Mouse (Mus musculus) CD4-positive, CD25-positive, alpha-beta regulatory T cell, adult 4 months (primary cell): Measurements from ENCODE around the gene Dkkl1. TPM values are rescaled to one million over a fixed set of nuclear protein-coding genes. Genes with fewer than 3 reads are reported as not detected.
A peak's percentile ranks its signal among the peaks of the same experiment; 100 is the strongest.
"Not testable (repeated sequence)": the region's sequence is repeated elsewhere in the genome, so short reads cannot be mapped to it uniquely, and the experiment has no call there.

Experiments used
- ATAC-seq: one replicate; pipeline ENCODE4 v1.8.0; 2017
- polyA plus RNA-seq, 2 experiments: library from polyadenylated mRNA; unstranded; fragments of 100-300 nt; shearing (Covaris generic); gene quantifications; one replicate each; pipeline ENCODE4 v1.2.1; 2017

Gene Dkkl1
- 10 to 100 TPM; 16.1 to 22.9 TPM for polyA plus RNA-seq

DNA sequence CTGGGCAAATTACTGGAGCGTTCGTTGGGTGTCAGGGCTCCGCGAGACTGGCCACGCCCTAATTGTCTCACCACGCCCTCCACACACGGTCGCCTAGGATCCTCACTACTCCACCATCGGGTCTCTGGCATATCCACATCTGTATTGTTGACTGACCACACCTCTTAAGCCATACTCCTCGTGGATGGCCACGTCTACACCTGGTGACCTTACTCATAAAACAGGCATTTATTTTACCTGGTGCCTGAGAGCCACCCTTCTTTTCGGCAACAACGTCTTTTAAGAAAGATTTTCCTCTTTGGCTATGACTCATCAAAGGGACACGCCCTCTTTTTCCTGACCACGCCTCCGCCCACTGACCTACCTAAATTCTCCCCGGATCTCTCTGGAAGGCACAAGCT lies at the start of gene Dkkl1:
Gene Dkkl1 (minus strand): TSS at position 297 of the 401 bp plus-strand sequence.
- peak; percentile 57 for ATAC-seq

GRCm38 (mm10) chr7:45259281-45259680 lies 47.3 kb upstream of the Dkkl1 start:
- ATAC-seq, result no peak

- no peak for ATAC-seq
These were observed 45.3 kb upstream of the Dkkl1 start for GRCm38 (mm10) chr7:45257063-45257840.

DNA sequence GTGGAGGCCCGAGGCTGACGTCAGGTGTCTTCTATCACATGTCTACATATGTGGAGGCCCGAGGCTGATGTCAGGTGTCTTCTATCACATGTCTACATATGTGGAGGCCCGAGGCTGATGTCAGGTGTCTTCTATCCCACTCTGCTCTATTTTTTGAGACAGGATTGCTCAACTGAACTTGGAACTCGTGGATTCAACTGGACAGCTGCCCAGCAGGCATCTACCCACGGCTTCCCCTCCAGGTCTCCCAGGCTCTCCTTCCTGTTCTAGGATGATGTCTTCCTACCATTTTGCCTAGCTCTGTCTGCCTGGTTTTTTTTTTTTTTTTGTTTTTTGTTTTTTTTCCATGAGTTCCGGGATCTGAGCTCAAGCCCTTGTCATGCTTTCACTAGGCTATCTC lies 43.9 kb upstream of the Dkkl1 start:
- ATAC-seq, result not testable (repeated sequence)

DNA sequence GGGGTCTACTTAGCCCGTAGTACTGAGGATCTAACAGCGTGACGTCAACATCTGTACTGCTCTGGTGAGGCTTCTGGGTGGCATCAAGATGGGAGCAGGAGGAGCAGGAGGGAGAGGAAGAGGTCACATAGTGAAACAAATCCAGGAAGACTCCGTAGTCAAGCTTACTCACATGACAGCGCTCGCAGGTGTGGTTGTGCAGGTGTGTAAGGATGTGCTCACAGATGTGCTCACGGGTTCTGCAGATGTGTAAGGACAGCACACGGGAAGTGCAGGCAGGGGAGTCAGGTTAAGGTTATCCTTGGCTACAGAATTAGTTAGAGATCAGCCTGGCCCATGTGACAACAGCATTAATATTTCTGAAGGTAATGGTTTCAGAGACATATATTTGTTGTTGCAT lies 41.9 kb upstream of the Dkkl1 start:
- ATAC-seq, result no peak

- no peak for ATAC-seq
These were observed 35.7 kb upstream of the Dkkl1 start for GRCm38 (mm10) chr7:45247666-45248065.

DNA sequence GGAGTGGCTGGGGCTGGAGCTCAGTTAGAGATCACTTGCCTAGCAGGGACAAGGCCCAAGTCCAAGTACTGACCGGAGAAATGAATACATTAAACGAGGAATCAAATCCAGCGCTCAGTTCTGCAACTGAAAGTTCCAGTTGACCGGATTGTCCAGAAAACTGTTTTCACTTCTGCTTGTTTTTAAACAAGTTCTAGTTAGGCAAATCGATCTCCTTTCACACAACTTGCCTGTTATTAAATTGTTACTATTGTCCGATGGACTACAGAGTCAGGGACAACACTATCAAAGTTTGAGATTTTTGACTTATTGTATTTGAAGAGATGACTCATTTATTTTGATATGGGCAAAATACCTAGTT lies 29.4 kb upstream of the Dkkl1 start:
- no peak for ATAC-seq

DNA sequence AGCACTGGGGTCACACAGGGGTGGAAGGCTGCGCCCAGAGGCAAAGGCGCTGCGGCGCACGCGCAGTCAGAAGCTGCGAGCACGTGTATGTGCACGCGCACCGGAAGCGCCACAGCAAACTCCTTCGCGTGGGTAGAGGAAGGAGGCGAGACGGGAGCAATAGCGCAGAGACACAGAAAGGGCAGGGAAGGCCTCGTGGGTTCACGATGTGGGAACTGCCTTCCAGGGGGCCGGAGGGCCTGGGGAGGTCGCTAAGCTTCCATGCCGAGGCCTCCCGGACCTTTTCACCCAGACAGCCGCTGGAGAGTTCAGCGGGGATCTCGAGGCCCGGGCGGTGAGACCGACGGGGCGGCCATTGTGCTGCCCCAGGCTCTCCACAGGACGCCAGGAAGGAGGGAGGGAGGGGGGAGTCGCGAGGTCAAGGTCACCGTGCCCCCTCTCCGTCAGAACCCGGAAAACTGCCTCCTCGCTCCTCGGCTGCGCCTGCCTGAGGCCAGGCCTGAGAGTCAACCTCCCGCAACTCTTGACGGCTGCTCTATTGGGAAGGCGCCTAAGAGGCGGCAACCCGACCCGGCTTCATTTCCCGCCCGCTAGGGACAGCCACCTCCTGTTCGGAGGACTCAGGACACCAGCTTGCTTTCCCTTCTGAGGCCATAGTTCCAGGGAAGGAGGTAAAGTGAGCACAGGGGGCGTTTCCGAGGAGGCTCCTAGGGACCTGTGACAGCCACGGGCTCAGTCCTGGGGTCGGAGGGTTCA lies 28.9 kb upstream of the Dkkl1 start, which contains the start of gene Slc6a16:
Gene Slc6a16 (plus strand): TSS at position 453 of the 756 bp plus-strand sequence.
- ATAC-seq, result no peak

- no peak for ATAC-seq
These were observed 28.2 kb upstream of the Dkkl1 start for GRCm38 (mm10) chr7:45240109-45240508.

DNA sequence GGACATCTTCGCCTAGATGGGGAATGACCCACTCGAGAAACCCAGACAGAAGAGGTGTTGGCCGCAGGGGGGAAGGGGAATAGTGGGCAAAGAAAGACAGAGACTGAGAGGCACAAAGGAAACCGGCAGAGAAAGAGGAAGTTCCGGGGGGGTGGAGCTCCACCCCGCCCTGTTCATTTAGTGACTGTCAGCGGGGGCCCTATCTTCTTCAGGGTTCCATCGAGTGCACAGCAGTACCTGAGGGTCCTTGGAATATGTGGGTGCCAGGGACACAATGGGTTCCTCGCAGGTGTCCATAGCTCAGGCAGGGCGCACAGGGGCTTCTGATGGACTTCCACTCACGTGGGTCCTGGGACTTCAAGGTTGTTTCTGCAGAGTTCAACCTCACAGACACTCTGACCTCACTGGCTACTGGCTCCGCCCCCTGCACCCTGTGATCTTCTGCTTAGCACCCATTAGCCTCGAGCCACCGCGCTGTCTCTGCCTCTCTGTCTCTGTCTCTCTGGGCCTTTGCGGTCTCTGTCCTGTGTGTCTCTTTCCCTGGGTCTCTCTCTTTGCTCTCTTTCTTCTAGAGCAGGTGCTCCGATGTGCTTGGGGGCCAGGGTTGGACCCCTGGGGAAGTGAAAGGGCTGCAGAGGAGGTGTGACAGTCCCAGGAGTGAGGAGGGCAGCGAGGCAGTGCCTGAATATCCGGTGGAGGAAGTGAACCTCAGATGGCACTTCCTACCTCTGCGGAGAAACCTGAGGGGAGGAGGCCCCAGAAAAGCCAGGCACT lies 27.0 kb upstream of the Dkkl1 start, which contains the start of gene Cd37:
Gene Cd37 (minus strand): TSS at position 393 of the 774 bp plus-strand sequence.
- peak; percentile 94 for ATAC-seq

DNA sequence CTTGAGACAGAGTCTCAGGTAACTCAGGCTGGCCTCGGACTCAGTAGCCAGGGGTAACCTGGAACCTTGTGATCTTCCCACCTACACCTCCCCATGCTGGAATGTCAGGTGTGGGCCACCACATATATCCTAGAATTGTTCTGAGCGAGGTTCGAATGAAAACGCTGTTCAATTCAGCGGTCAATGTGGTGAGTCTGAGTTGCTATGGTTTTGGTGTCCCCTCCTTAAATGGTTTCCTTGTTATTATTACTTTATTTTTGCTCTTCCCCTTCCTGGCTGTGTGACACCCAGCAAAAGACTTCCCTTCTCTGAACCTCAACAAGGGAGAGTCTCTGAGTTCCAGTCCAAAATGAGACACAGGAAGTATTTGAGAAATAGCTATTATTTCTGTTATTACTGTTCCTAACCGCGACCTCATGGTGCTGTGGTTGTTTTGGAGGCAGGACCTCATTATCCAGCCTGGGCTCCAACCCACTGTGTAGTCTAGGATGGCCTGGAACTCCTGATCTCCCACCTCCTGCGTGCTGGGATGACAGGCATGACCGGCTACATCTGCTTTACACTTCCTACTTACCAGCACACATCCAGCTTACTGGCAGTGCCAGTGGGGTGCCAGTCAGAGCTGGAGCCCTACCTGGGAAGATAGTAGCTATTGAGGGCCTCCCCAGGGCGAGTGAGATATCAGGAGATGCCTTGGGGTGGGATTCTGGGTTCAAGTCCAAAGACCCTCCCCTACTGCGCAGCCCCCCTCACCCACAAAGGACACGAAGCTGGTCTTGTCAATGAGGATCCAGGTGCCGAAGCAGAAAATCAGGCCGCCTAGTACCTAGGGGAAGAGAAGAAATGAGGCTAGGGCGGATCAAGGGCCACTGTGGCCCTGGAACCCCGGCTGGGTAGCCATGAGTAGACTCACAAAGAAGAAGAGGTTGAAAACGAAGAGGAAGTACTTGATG lies 26.1 kb upstream of the Dkkl1 start:
- ATAC-seq, result peak; percentile 15

GRCm38 (mm10) chr7:45235656-45236180 lies 23.8 kb upstream of the Dkkl1 start:
- no peak for ATAC-seq

DNA sequence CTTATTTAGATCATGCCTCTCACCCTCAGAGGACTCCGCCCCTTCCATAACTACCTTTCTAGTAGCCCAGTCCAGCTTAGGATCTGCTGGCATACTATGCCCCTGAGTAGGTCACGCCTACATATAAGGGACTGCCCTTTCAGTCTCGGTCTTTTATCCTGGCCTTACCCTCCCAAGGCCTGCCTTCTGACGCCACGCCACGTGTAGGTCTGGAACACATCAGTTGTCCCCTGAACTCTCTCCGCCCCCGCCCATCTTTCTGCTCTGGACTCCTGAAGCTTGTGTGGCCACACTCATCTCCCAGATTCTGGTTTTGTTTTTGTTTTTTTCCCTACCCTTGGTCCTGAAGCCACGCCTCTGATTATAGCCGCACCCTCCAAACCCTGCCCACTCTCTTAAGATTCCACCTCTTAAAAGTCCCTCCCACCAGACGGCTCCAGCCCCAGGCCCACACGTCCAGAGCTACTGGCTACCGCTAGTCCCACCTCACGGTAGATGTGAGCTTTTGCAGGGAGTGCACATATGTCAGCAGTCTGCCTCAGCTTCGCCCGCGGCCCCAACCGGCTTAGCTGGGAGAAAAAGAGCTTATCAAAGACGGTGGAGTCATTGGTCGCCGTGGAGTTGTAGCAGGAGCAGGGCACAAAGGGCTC lies 23.1 kb upstream of the Dkkl1 start:
- ATAC-seq, result no peak

- no peak for ATAC-seq
These were observed 22.4 kb upstream of the Dkkl1 start for GRCm38 (mm10) chr7:45234333-45234841.

DNA sequence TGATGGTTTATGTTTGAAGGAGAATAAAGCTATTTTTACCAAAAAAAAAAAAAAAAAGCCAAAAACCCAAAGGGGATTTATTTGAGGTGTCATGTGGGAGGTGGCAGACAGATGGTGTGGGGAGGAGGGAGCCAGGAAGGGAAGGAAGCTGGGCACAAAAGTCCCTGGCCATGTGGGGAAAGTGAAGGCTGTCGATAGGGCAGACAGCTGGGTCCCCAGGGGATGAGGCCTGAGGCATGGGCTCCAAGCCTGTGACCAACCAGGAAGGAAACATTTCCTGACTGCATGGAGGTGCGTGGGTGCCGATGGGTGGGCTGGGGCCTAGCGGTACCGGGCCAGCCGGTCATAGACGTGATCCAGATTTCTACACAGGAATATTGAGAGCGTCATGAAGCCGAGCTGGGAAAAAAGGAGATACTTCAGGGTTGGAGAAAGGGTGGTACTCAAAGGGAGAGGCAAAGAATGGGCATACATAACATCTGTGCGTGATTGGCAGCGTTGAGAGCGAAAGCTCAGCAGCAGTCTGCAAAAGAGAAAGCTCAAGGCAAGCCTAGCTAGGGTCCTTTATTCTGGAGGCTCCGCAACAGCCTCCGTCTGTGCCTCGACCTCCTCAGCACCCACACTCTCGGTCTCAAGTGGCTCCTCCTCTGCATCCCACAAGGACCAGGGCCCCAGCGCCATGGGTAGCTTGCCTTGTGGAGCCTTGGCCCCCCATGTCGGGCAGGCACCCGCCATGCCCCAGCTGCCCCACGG lies 21.8 kb upstream of the Dkkl1 start:
- ATAC-seq, result no peak

DNA sequence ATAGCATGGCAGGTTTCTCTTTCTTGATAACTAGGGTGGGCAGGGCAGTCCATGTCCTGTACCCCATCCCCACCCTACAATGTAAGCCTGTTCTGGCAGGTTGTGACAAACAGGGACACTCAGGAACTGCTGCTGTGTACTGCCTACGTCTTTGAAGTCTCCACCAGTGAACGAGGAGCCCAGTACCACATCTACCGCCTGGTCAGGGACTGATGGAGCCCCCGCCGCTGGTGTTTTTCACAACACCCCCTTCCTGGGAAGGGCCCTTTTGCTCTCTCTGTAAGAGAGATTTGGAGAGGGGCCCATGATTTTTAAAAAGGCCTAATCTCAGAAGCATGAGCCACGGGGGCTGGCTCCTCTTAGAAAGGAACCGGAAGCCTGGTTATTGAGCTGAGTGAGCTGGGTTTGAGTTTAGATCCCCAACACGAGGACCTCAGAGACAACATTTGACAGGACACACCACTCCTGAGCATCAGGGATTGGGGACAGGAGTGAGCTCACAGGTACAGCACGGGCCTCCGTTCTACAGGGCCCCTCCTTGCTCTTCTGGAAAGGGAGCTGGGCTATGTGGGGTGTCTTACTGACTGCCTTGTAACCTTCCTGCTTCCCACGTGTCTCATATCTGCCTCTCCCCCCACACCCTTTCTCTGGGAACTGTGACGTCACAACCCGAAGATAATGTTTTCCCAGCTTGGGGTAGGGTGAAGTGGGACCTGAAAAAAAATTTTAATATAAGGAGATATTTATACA lies 20.9 kb upstream of the Dkkl1 start:
- no peak for ATAC-seq

- no peak for ATAC-seq
These were observed 20.0 kb upstream of the Dkkl1 start for GRCm38 (mm10) chr7:45231941-45232340.

DNA sequence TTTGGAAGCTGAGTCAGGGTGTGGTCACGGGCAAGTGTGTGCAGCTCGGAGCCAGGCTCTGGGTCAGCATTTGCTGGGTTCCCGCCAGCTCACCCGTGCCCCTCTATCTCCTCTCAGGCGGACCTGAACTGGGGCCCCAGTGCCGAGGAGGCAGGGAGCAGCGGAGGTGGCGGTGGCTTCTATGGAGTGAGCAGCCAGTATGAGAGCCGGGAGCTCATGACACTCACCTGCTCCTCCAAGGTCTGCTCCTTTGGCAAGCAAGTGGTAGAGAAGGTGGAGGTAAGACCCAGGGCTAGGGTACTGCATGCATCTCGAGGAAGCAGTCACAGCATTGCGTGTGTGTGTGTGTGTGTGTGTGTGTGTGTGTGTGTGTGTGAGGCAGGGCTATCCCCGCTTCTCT lies 19.2 kb upstream of the Dkkl1 start:
- no peak for ATAC-seq
